Mouse (Mus musculus): ENCODE measurements around the gene Gm13199.

Gm13199 gene

GRCm38 (mm10) chr2:5822449-5822848 lies 40.3 kb downstream of the Gm13199 start:
- DNase-seq (ENCODE audit: low spot score), result no peak

GRCm38 (mm10) chr2:5821264-5821663 lies 41.5 kb downstream of the Gm13199 start:
- no peak for DNase-seq (ENCODE audit: low spot score)
